Mouse (Mus musculus): Measurements from ENCODE around the gene Abca2.
A peak's percentile ranks its signal among the peaks of the same experiment; 100 is the strongest.

Gene Abca2

DNA sequence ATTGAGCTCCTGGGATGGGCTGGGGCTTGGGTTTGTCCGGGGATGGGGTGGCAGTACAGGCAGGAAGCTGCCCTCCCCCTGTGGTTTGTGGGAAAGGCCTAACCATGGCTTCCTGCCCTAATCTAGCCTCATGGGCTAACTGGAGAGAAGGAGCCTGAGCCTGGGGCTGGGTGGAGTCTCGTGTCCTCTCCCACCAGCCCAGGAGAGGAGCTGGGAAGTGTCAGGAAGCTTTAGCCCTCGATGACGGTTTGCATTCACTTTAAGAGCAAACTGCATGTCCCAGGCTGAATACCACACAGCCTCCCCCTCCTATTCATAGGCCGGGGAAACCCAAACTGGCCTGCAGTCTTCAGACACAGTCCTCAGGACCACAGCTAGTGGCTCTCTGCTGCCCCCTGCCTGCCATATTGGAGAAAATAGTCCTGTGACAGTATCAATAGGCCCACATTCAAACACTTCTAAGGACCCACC, 1.7 kb upstream of the Abca2 start:
- peak; percentile 72 for DNase-seq

DNA sequence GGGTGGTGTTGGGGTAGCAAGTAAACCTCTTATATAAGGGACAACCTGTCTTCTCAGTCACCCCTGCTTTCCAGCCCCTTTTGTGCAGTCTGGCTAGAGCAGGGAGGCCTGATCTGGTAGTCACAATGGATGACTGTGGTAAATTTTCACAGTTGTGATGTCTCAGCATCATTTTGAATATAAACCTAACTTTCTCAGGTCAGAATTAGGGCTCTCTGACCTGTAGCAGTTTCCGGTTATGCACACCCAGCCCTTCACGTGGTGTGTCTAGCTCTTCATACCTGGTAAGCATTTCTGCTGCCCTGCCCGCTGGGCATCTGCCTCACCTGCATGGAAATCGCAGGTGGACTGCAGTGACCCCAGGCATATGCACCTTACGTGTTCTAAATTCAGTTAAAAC, 1.2 kb upstream of the Abca2 start:
- DNase-seq = no peak

DNA sequence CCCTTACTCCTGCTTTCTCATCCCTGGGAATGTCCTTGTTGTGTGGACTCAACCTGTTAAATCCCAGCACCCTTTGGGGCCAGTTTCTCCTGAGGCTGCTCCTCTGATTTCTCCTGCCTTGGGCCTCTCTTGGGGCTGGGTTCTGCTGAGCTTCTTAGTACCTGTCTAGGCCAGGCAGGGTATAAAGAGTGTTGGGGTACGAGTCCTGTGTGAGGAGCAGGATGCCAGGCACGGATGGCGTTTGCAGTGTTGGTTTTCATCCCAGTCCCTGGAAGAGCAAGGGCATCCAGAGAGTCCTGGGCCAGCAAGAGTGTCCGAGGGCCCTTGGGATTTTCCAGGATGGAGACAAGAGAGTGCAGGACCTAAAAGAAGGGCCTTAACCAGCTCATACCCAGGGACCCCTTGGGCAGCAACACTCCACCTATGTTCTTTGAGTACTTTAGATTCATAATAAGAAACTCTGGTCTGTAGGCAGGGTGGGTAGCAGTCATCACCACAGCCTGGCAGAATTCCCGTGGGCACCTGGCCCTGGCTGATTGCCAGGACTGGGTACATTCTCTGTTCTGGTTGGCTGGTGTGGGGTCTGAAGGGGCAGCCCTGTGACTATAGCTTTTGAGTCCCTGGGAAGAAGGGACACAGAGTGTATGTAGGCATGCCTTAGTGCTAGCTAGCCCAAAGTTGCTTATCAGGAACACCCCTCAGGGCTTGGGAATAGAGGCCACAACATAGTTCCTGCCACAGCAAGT, 1.1 kb downstream of the Abca2 start:
- DNase-seq = peak; percentile 52

- DNase-seq = peak; percentile 65
Measured at GRCm38 (mm10) chr2:25430395-25431233, 2.1 kb downstream of the Abca2 start.

DNA sequence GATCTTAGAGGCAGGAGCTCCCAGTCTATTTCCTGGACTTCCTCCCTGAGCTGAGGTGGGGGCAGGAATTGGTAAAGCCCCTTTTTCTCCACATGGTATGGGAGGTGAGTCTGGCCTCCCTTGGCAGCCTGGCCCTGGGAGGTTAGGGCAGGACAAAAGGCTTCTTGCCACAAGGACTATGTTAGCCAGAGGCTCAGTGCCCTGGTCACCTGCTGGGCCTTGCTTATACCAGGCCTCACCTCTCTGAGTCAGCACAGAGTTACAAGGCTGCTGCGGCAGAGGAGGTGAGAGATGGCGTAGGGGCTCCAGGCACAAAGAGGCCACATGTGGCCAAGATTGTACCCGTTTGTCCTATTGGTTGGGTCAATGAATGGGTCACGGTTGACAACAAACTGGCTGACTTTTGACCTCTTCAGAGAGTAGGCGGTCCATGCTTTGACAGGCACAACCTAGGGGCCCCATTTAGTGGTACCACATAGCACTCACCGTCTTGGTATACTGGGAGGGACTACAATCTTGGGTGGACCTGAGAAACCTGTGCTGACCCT, 2.9 kb downstream of the Abca2 start:
- no peak for DNase-seq

DNA sequence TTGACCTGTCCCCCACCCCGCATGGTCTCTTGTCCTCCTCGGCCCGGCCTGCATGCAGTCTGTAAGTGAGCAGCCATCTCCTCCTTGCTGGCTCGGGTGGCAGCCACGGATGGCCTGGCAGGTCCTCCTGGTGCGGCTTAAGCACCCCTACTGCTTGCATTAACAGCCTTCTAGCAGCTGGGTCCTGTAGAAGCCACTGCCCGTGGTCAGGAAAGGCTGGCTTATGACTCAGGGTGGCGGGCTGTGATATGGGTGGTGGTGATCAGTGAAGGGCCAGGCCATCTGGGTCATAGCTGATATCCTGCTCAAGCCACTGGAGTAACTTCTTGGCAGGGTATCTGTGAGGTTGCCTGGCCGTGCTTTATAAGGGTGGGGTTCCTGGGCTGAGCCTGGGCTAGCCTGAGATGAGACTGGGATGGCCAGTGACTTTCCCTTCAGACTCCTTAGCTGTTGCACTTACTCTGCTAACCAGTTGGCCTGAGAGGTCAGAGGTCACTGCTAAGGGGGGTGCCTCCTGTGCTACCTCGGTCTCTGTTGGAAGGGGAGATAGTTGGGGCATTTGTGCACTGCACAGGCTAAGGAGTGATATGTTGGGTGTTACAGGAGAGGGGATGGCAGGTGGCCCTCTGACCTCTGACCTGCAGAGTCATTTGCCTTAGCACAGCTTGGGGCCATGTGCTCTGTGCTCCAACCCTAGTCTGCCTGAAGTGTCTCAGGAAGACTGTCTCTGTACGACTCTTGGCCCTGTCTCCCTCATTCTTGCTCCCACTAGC, 4.0 kb downstream of the Abca2 start:
- no peak for DNase-seq

DNA sequence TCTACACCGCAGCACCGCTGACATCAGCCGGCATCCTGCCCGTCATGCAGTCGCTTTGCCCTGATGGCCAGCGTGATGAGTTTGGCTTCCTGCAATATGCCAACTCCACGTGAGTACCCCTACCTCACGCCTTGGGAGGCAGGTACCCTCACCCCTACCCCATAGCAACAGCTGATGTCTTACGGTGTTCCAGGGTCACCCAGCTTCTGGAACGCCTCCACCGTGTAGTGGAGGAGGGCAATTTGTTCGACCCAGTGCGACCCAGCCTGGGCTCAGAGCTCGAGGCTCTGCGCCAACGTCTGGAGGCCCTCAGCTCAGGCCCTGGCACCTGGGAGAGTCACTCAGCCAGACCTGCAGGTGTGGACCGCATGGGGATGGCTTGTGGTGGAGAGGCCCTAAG, 4.6 kb downstream of the Abca2 start:
- DNase-seq = no peak

GRCm38 (mm10) chr2:25434292-25434691, 5.8 kb downstream of the Abca2 start:
- DNase-seq = no peak

GRCm38 (mm10) chr2:25436286-25436820, 7.8 kb downstream of the Abca2 start:
- no peak for DNase-seq

DNA sequence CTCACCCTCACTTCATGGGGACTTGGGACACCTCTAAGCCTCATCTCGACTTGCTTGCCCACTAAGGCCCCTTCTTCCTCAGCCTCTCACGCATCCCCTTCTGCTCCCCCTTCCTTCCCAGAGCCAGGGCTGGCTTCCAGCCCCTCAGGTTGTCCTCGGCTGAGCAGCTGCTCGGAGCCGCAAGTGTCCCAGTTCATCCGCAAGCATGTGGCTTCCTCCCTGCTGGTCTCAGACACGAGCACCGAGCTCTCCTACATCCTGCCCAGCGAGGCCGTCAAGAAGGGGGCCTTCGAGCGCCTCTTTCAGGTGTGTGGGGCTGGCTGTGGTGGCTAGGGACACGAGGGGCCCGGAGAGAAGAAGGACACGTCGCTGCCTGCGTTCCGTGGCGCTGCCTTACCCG, 12.6 kb downstream of the Abca2 start:
- no peak for DNase-seq

GRCm38 (mm10) chr2:25442682-25443081, 14.2 kb downstream of the Abca2 start:
- no peak for DNase-seq

GRCm38 (mm10) chr2:25450853-25451647, 22.5 kb downstream of the Abca2 start:
- DNase-seq = no peak

GRCm38 (mm10) chr2:25452951-25453350, 24.4 kb downstream of the Abca2 start:
- no peak for DNase-seq

DNA sequence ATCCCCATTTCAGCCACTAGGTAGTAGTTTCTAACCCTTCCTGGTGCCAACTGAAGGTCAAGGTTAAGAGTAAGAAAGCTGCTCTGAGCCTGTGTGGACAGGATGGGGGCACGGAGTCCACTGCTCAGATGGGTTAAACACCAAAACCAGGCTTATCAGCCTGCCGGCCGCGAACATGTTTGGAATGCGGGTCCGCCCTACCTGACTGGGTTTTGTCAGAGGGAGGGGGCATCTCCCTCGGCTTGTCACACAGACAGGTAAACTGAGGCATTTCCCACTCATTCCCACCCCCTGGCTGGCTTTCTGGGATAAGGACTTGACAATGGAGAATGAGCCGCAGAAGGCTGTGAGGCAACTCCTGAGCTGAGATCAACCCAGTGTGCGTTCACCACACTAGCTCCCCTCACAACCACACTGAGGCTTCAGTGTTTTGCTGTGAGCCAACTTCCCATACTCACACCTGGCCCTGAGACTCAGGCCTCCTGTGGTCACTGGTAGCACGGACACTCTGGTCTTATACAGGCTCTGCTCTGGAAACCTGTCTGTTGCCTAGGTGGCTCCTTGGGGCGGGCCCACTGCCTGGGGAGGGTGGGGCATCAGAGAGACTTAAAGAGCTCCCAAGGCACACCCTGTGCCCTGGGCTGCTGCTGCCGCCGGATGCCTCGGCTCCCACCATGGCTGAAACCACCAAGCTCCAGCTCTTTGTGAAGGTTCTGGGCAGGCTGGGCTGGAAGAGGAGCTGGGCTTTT, 27.9 kb downstream of the Abca2 start, which contains the start of gene Clic3:
TSS of gene Clic3 (plus strand) at position 634 of the 749 bp plus-strand sequence.
- no peak for DNase-seq

GRCm38 (mm10) chr2:25457022-25457896, 28.8 kb downstream of the Abca2 start:
- DNase-seq = no peak

- DNase-seq = no peak
Measured at GRCm38 (mm10) chr2:25458911-25459310, 30.4 kb downstream of the Abca2 start.

GRCm38 (mm10) chr2:25460135-25460534, 31.6 kb downstream of the Abca2 start:
- DNase-seq = peak; percentile 40

- DNase-seq = peak; percentile 97
Measured at GRCm38 (mm10) chr2:25460551-25461309, 32.2 kb downstream of the Abca2 start, which contains the start of gene Paxx. TSS of gene Paxx (minus strand) at chr2:25461094.

- DNase-seq = no peak
Measured at GRCm38 (mm10) chr2:25461407-25461806, 32.9 kb downstream of the Abca2 start.

All from kidney, postnatal 14 days (tissue).